Mouse (Mus musculus): ENCODE measurements at regions not wholly inside any gene's neighbourhood (a gene's known extent, or its start where the extent isn't known, plus 50 kb on each side); places are given as distances from the start of the nearest gene placed in this dataset.

DNA sequence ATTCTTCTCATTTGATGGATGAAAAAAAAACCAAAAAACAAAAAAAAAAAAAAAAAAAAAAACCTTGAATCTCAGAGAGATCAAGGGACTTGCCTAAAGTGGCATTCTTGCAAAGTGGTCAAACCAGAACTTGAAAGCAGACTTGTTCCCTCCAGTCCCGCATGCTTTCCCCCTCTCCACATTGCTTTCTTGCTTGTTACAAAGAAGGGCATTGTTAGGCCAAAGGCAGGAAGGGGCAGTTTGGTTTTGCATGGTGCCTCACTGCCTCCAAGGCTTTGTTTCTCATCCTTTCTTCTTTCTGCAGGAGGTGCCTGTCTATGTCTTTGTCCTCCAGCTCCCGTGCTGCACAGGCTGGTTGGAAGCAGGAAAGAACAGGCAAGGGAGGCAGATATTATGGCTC lies 356.2 kb upstream of the Tenm4 start:
- DNase-seq (ENCODE audit: low spot score), result peak; percentile 49

- DNase-seq (ENCODE audit: low spot score), result no peak
Measured at GRCm38 (mm10) chr7:95823539-95823938, 347.5 kb upstream of the Tenm4 start.

DNA sequence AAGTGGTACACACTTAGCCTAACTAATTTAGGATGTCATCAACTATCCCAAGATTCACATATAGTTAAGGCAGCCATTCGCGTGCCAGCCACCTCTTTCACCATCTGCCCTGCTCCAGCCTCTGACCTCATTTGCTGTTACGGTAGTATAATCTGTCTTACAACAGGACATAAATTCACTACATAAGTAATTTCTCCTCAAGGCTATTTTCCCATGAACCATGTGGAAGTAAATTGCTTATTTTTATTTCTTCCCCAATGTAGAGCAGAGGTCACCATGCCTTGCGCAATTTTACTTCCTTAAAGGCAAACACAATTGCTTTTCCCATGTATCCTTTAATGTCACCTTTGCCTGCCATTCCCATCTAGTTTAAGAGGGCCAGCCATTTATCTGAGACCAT lies 341.2 kb upstream of the Tenm4 start:
- no peak for DNase-seq (ENCODE audit: low spot score)

GRCm38 (mm10) chr7:95834236-95834919 lies 336.7 kb upstream of the Tenm4 start:
- DNase-seq (ENCODE audit: low spot score), result no peak

GRCm38 (mm10) chr7:95840476-95840875 lies 330.6 kb upstream of the Tenm4 start:
- DNase-seq (ENCODE audit: low spot score), result no peak

GRCm38 (mm10) chr7:95849874-95850273 lies 321.2 kb upstream of the Tenm4 start:
- DNase-seq (ENCODE audit: low spot score), result no peak

GRCm38 (mm10) chr7:95852630-95853029 lies 318.4 kb upstream of the Tenm4 start:
- no peak for DNase-seq (ENCODE audit: low spot score)

DNA sequence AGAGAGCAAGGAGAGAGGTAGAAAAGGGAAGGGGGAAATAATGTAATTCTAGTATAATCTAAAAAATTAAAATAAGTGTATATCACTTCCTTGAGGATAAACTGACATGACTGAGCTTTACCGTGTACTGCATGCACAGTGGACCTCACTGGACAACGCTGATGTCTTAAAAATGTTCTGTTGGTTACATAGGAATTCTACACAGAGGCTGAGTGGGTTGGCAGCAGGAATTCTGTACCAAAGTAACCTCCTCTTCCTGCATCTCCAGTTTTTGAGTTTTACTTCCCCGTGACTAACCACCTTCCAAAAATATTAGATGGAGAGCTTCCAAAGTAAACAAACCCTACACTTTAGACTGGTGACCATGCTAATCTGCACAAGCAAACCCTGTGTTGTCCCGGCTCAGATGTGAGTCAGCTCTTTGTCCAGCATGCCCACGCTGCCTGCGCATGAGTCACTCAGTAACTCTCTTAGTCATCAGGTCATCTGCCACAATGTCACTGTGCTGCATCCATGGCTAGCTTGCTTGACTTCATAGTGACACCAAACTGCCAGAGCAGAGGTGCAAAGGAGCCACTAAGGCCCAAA lies 317.7 kb upstream of the Tenm4 start:
- DNase-seq (ENCODE audit: low spot score), result no peak

DNA sequence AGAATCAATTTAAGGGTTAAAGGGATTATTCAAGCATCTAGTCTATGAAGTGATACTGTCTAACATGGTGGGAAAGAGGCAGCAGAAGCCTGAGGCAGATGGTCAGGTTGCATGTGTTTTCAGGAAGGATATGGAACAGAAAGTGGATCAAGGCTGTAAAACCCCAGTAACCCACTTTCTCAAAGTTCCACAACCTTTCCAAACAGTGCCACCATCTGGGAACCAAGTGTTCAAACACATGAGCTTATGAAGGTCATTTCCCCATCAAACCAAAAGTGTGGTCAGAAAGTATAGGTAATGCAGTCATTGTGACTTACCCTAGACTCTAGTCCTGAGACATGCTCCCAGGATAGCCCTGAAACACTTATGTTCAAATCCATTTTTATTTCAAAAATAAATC lies 312.8 kb upstream of the Tenm4 start:
- no peak for DNase-seq (ENCODE audit: low spot score)

DNA sequence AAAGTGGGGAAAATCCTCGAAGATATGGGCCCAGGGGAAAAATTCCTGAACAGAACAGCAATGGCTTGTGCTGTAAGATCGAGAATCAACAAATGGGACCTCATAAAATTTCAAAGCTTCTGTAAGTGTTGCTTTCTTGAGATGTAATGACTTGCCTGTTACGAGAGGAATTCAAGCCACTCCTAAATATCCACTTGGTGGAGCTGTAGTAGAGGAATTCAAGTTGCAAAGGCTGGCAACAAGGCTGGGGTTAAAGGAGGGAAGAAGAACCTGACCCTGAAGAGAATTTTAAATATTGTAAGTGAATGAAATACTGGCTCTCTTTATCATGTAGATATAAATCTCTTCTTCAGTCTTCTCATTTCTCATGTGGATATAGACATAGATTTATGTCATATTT lies 306.8 kb upstream of the Tenm4 start:
- DNase-seq (ENCODE audit: low spot score), result peak; percentile 17

GRCm38 (mm10) chr7:95865270-95865669 lies 305.8 kb upstream of the Tenm4 start:
- peak; percentile 39 for DNase-seq (ENCODE audit: low spot score)

DNA sequence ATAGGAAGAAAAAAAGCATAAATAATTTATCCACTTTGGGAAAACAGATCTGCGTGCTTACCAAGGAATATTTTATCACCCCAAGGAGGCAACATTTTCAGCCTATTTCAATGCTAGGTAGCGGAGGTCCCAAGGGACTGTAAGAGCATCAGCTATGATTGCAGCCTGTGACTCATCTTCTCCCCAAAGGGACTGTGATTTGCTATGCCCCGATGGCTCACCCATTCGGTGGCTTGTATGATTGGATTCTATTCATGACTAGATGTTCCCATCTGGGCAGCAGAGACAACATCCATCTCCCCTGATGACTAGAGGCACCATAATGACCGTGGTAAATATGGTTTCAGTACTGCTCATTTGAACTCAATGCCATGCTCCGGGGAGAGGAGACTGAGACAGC lies 302.3 kb upstream of the Tenm4 start:
- DNase-seq (ENCODE audit: low spot score), result no peak

GRCm38 (mm10) chr7:95880576-95881267 lies 290.3 kb upstream of the Tenm4 start:
- no peak for DNase-seq (ENCODE audit: low spot score)

- DNase-seq (ENCODE audit: low spot score), result no peak
Measured at GRCm38 (mm10) chr7:95901524-95901923, 269.5 kb upstream of the Tenm4 start.

DNA sequence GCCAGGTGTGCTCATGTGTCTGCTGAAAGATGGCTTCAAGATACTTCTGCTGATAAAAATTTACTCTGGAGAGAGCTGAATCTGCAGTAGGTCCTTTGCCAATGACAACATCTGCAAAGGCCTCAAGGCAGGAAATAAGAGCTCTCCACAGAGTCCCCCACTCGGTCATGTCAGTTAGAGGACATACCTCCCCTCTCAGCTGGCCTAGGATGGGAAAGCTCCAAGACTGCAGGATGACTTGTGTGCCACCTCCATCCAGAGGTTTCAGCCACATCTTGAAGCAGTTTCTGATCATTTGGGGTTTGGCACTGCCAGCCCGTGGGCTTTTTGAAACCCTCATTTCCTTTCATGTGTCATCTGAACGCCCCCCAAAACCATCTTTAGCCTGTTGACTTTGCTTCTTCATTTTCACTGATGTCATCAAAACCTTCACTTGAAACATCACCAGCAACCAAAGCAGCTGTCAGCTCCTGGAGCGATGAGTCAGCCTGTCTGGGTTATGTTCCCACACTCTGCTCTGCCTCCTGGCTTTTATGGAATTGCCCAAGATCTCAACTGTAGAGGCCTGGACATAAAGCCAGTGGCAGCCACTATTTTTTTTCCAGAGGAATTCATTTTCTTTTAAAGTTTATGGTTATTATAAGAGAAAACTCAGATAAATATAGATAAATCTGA lies 256.5 kb upstream of the Tenm4 start:
- DNase-seq (ENCODE audit: low spot score), result no peak

DNA sequence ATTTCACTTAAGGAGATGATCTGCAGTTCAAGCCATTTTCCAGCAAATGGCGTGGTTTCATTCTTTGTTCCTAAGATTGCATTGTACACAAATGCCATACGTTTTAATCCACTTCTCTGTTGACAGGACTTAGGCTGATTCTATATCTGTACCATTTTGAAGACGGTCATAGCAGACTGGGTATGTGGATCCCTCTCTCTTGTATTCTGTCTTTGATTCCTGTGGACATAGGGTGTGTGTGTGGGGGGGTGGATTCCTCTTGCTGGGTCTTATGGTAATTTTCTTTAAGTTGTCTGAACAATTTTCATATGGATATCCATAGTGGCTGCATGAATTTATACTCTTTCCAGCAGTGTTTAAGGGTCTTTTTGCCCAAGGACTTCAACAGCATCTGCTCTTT lies 251.1 kb upstream of the Tenm4 start:
- DNase-seq (ENCODE audit: low spot score), result no peak

DNA sequence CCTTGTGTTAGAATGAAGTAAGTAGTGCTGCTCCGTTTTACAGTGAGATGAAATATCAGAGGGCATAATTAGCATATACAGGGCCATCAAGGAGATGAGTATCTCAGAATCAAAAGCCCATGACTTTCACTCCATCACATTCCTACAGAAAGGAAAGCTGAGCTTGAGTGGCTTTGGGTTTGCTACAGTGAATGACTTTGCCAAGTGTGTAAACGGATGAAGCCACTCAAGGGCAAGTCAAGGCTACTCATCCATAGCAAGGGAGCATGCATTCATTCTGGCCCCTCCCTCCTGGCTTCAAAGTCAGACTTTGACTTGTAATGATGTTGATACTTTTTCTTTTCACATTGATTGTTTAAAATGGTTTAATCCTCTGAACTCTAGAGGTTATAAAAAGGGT lies 246.2 kb upstream of the Tenm4 start:
- DNase-seq (ENCODE audit: low spot score), result no peak

DNA sequence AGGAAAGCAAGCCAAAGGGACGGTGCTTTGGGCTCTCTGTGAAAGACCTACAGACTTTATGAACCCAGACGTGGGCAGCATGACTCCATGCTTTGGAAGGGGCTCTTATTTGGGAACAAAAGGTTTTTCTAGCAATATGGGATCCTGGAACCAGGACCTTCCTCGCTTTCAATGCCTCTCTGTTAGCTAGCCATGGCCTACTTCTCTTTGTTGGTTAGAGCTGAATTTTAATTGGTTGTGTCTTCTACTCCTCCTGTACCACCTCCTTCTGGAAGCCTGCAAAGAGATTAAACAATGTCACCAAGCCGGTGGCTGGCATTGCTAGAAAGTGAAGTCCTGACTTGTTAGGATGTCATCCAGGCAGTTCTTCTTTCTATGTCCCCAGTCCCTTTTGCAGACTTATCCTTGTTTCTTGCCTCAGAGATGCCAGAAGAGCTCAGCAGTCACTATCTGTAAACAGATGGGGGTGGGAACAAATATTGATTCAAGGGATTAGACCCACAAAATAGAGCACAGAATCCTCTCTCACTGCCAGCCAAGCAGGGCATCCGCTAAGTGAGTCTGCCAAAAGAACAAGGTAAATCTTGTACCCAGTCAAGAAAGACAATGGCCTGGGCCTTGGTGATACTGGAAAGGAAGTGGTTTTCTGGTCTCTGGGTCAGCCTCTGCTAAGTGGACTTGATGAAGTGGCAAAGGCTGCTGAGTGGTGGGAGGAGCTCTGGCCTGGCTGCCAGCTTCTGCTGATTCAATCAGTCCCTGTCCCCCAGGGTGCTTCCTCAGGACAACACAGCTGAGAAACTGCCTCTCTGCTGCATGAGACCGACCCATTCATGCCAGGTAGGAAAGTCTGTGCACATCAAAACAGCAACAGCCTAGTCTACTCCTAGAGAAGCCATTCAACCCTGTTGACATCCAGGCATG lies 244.7 kb upstream of the Tenm4 start:
- peak; percentile 11 for DNase-seq (ENCODE audit: low spot score)

GRCm38 (mm10) chr7:95936599-95936998 lies 234.4 kb upstream of the Tenm4 start:
- DNase-seq (ENCODE audit: low spot score), result no peak

DNA sequence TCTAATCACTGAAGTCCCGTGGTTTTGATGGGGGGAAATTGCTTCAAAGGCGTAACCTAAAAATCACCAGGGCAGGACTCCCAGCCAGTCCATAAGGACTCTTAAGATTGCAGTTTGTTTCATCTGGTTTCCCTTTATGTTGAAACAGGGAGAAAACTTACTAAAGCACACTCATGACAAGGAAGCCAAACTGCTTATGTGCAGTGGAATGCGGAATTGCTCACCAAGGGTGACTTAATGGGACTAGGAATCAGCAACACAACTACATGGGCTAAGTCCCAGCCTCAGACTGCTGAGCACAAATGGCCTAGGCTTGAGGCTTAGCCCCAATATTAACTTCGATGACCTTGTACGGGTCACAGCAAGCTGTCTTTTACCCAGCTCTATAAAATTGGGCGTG lies 227.6 kb upstream of the Tenm4 start:
- no peak for DNase-seq (ENCODE audit: low spot score)

GRCm38 (mm10) chr7:95952395-95952794 lies 218.7 kb upstream of the Tenm4 start:
- no peak for DNase-seq (ENCODE audit: low spot score)

DNA sequence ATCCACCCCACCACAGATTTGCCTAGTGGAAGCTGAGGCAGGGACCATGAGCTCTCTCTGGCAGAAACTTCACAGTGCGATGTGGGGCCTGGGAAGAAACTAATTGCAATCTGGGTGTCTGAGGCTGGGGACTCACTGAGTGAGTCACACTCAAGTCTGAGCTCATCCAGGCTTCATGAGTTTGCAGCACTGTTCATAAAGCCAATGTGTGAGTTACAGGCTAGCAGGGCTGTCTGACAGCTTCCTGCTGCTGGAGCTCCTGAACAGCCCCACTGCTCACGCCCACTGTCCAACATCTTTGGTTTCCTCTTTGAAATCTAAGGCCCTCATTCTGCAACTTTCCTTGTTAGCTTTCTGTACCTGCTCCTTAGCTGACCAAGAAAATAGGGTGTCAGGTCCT lies 216.5 kb upstream of the Tenm4 start:
- no peak for DNase-seq (ENCODE audit: low spot score)
